Mouse (Mus musculus): ENCODE data around the gene Slc6a3.

The Slc6a3 gene

DNA sequence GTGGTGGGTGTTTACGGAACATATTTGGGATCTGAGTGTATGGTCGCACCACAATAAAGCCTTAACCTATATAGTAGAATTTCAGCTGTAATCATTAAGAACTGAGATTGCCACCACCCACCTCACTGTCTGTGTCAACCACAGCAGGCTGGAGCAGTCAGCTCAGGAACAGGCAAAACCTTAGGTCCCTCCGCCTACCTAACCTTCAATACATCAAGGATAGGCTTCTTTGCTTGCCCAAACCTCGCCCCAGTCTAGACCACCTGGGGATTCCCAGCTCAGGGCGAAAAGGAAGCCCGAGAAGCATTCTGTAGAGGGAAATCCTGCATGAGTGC lies 89.8 kb downstream of the Slc6a3 start:
- TF ChIP-seq GATA4 (IDR thresholded peaks at IDR 0.05; ENCODE audit: insufficient replicate concordance, low read length): no peak

DNA sequence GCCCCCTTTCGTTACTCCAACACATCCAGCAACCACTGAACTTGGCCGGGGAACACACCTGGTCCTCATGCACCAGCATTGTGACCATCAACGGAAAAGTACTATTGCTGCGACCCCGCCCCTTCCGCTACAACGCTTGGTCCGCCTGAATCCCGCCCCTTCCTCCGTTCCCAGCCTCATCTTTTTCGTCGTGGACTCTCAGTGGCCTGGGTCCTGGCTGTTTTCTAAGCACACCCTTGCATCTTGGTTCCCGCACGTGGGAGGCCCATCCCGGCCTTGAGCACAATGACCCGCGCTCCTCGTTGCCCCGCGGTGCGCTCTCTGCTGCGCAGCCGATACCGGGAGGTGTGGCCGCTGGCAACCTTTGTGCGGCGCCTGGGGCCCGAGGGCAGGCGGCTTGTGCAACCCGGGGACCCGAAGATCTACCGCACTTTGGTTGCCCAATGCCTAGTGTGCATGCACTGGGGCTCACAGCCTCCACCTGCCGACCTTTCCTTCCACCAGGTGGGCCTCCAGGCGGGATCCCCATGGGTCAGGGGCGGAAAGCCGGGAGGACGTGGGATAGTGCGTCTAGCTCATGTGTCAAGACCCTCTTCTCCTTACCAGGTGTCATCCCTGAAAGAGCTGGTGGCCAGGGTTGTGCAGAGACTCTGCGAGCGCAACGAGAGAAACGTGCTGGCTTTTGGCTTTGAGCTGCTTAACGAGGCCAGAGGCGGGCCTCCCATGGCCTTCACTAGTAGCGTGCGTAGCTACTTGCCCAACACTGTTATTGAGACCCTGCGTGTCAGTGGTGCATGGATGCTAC lies 90.4 kb downstream of the Slc6a3 start, which contains the start of gene Tert:
Gene Tert, plus strand, starts transcription at position 167 of the 805 bp plus-strand sequence.
- TF ChIP-seq GATA4 (IDR thresholded peaks at IDR 0.05; ENCODE audit: insufficient replicate concordance, low read length): no peak

Measured in liver, adult (tissue).